Mouse (Mus musculus): ENCODE measurements at regions not wholly inside any gene's neighbourhood (a gene's known extent, or its start where the extent isn't known, plus 50 kb on each side); places are given as distances from the start of the nearest gene placed in this dataset.
"Not testable (repeated sequence)": the region's sequence is repeated elsewhere in the genome, so short reads cannot be mapped to it uniquely, and the experiment has no call there.

DNA sequence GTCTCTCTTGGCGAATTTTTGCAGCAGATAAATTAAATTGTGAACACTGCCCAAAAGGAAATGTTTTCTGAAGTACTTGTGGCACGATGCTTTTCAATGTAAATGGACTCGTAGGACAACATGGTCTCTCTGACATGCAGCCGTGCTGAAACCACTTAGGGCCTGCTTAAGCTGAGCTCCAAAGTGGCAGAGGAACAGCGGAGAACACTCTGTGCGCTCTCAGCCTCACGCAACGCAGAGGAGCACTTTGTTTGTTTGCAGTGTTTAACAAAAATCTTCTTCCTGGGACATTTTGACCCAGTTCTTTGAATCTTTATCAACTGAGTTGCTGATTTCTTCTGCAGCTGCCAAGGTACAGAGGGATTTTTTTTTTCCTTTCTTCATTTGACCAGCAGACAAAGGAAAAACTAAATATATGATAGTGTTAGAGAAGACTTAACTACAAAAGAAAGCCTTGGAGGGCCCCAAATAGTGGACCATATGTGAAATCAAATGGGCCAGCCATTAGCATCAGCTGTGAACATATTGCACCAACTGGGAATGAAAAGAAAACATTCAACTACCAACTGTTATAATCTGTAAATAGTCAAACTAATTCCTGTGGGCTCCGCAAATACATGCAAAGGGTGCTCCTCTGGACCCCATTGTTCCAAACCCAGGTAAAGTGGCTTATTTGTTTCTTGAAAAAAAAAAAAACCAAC, 639.5 kb downstream of the Rwdd3 start:
- no peak for DNase-seq (ENCODE audit: low spot score in 2 of 2)

DNA sequence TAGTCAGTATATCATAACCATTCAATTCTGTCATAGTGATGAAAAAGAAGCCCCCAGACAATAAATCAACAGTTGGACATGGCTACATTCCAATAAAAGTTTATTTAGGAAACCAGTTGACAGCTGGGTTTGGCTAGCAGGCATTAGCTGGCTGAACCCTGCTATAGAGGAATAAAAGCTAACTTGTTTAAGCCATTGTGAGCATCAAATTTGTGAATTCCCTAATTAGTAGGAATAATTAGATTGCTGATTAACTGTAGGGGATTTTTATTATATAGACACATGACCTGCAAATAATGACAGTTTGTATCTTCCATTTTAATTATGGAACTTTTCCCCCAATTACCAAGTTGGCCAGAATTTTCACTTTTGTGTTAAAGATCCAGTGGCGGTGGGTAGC, 659.8 kb downstream of the Rwdd3 start:
- DNase-seq (ENCODE audit: low spot score in 2 of 2), result no peak

DNA sequence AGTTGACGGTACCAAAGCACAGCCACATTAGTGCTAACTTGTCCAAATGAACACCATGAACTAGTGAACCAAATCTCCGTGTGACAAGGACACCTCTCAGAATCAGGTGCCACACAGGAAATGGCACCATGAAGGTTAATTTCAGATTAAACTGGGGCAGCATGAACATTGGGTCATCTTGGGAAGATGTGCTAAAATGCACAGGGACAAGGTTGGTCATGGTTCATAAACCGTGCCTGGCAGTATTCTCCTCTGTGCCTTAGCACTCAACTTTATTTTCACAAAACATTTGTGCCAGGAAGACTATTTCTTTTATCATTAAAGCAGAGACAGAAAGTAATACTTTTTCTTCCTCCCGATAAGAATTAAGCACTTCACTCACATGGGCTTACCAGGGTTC, 672.6 kb downstream of the Rwdd3 start:
- DNase-seq (ENCODE audit: low spot score in 2 of 2), result no peak

DNA sequence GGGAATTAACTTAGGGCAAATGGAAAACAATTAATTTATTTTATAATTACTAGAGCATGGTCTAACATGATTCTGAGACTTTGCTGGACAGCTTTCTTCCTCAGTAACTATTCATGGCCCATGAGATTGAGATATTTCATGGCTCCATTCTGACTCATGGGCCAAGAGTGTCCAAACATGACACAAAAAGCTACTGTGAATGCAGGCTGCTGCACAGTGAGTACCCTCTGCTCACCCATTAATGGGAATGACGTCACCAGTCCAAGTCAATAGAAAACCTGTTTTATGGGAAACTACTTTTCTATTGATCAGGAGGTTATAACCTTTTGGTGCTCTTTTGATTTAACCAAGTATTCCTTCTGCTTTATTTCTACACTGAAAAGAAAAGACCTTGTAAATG, 693.6 kb downstream of the Rwdd3 start:
- DNase-seq (ENCODE audit: low spot score in 2 of 2), result no peak

DNA sequence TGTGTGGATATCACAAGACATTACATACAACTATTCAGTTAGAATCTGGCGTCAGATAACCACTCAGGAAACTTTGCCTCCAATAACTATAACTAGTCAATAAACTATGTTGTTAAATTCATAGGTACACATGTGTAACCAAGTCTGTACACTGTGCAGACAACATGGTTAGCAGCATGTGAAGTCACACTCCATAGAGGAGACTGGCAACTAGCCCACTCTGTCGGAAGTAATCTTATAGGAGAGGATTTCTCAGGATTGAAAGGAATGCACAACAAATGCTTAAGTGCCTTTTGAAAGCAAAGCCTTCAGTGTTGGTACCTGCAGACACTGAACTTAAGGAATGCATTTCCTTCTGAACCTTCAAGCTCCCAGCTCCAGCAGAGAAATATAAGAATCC, 693.0 kb upstream of the Ptbp2 start:
- no peak for DNase-seq (ENCODE audit: low spot score in 2 of 2)

DNA sequence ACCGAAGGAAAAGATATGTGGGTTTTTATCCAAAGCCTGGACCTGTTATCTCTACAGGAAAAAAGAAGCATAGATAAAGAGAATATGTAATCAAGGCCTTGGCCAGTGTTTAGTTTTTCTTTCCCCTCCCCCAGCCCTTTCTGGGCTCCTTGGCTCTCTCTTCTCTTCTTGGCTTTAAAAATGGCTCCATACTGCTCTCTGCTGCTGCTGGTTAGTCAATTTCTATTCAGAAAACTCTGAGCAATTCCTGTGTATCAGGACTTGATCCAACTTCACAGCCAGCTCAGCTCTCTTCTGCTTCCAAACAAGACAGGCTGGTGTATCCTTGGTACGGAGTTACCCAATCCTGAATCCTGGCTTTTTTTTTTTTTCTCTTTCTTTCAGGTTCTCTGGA, 689.4 kb upstream of the Ptbp2 start:
- no peak for DNase-seq (ENCODE audit: low spot score in 2 of 2)

DNA sequence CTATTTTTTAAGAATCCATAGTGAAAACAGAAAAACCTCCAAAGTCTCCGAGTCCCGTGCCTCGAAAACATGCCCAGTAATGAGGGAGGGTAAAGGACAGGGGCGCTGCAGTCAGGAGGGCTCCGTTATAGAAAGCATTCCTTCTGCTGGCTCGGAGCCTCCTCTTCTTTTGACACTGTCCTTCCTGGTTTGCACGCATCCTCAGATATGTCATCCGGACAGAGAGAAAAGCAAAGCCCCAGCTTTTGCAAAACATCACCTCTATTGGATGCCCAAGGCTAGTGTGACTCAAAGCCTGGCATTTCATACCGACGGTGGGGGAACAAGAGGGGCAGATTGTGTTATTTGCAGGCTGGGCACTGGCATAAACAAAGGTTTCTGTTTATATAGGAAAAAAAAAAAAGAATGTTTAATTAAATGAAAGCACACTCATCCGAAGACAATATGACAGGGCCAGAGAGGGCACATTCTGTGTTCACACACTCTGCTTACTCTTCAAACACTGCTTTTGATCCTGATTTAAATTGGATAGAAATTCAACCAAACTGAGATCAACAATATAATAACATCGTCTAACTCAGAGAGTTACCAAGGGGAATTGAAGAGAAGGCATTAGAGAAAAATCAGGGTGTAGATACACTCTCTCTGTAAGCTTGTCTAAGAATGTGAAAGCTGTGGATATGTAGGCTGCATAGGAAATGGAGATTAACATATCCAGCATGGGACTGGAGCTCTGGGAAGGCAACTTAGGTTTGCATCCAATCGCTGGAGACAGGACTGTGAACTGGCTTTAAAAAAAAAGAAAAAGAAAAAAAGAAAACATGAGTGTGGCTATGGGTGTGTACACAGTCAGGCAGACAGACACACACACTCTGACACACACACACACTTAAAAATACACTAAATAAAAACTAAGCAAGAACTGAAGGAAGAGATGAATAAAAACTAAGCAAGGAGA, 688.7 kb upstream of the Ptbp2 start:
- no peak for DNase-seq (ENCODE audit: low spot score in 2 of 2)

DNA sequence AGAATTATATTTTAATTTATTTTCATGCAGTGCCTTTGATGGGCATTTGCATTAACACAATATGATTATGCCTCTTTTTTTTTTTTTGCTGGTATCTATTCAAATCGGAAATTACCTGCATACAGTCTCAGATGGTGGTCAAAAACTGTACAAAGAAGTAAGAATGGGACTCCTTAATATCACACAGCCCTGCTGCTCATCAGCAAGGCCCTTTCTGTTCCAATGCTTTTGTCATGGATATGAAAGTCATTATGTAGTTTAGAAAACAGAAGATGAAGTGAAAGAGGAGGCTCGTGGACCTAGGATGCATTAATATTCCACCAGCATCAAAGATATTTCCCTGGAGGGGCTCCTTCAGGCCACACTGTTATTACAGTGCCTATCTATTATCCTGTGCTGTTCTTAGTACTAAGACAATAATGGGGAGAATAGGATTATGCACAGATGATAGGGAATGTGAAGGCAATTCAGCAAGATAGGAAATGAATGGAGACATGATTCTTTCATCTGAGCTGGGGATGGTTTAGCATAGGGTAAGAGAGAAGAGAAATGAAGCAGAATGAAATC, 687.7 kb upstream of the Ptbp2 start:
- DNase-seq (ENCODE audit: low spot score in 2 of 2), result no peak

DNA sequence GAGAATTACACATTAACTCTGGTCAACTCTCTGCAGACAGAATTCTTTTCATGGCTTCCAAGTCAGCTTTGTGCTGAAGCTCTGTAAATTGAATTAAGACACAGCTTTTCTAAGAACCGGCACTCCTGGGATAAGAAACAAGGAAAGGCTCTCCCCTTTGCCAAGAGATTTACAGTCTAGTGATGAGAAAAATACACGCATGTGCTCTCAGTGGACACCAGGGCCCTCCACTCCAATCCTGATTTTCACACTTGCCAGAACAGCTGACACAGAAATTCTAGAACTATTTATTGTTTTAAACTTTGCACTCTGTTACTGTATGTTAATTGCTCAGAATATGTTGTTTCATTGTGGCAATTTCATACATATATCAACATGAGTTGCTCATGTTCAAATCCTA, 684.6 kb upstream of the Ptbp2 start:
- no peak for DNase-seq (ENCODE audit: low spot score in 2 of 2)

DNA sequence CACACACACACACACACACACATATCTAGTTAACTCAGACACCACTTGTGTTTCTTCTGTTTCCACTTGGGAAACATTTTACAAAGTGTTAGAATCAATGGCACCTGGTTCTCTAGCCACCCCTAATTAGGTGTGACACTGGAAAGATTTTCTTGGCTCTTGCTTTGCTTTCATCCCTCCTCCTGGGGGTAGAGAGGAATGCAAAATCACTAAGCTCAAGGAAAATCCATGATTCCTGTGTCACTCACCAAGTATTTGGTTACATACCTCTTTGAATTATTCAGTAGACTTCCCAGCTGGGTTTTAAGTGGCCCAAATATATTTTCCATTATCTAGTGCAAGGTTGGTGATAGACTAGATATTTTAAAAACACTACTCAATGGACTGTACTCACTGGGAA, 676.5 kb upstream of the Ptbp2 start:
- DNase-seq (ENCODE audit: low spot score in 2 of 2), result no peak

DNA sequence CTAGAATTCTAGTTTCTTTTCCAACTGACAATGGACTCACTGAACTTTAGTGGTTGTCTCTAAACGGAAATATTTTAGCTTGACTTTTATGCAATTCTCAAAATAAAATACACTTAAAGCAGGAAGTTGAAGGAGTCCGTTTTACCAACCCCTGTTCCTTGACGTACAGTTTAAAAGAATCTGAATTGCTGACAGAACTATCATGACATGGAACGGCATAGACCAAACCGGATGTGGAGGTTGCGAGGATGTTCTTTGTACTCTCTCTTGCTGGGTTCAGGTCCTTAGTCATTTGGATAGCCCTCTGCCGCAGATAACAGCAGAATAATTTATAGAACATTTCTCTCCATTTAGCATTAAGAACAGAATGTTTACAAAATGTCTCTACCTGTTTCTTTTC, 673.6 kb upstream of the Ptbp2 start:
- no peak for DNase-seq (ENCODE audit: low spot score in 2 of 2)

DNA sequence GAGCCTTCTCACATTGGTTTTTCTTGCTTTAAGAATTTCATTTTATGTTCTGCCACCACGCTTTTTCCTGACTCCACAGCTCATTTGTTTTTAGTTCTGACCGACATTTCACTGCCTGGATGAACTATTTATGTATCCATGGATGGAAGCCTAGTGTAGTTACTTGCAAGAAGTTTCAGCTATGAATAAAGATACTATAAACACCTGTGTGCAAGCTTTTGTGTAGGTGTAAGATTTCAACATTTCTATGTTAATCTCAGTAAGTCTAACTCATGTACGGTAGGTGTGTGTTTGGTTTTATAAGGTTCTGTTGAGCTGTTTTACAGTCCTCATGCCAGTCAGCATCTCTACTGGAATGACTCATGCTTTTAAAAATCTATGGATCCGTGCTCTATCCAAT, 656.9 kb upstream of the Ptbp2 start:
- no peak for DNase-seq (ENCODE audit: low spot score in 2 of 2)

DNA sequence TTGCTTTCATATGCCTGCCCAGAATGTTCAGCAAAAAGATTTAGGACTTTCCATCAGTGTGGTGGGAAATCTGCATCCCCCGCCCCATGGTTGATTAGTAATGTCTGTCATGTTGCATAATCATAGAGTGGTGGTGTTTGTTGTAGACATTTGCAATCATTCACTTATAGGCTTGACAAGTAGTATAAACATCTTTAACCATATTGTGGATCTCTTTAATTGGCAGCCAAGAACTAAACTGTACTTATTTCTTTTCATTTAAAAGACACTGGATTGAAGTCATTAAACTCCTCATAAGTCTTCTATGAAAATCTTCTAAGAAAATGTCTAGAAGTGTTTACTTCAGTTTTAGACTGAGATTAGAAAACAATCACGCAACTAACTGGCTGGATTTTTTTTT, 646.0 kb upstream of the Ptbp2 start:
- no peak for DNase-seq (ENCODE audit: low spot score in 2 of 2)

DNA sequence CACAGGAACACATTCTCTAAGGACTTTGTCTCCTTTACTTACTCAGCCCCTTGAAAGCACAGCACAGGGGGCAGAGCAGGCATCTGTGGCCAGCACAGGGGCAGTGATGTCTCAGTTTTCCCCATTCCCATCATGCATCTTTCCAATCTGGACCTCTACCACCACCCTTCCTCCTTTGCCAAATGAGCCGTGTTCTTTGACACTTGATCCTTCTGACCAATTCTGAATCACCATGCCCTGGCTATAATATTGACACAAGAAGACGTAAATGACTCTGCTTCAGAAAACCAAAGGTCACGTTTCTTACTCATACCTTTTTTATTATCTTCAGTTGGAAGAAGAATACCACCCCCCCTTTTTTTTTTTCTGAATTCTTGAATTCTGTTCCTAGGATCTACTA, 632.4 kb upstream of the Ptbp2 start:
- no peak for DNase-seq (ENCODE audit: low spot score in 2 of 2)

DNA sequence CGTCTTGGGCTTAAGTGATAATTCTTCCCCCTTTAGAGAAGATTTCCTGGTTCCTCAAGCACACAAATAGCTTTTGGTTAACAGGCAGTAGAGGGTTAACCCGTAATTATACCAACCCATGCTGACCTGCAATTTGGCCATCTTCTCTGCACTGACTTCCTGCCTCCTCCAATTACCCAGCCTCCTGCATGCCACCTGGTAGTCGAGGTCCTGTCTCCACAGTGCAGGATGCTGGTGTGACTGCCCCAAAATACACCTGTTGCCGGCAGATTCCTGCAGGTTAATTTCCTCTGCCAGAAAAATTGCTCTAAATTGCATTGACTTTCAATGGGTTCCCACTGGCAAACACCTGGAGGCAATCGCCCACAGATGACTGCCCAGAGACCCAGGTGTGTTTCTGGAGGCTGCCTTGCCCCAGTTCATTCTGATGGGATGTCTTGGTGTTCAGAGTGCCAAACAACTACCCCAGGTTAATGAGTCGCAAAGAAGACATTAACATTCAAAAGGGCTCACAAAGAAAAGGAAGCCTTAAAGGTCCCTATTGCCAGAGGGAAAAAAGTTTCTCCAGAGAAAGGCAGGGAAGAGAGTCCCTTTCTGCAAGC, 591.5 kb upstream of the Ptbp2 start:
- DNase-seq (ENCODE audit: low spot score in 2 of 2), result no peak

DNA sequence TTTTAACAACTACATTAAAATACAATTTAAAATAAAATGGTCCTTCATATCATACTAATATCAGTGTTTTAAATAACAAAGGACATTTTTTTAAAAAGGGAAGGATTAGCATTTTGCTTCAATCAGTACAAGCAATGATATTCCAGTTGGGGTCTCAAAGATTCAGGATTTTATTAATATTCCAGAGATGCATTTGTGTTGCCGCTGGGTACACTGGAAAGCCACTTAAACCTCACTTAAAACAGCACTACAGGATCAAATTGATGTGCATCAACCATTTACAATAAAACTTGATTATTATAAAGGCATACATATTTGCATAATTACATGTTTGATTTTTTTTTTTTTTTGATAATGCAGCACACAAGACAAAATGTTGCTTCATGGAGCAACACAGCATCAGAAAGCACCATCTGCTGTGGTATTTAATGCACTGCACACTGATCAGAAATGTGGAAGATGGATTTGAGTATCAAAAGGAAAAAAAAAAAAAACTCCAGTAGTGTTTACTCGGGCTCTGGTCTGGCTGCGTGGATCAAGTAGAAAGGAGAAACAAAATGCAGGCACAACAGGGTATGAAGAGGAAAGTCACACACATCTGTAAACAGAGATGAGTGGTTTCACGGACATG, 558.6 kb upstream of the Ptbp2 start:
- no peak for DNase-seq (ENCODE audit: low spot score in 2 of 2)

DNA sequence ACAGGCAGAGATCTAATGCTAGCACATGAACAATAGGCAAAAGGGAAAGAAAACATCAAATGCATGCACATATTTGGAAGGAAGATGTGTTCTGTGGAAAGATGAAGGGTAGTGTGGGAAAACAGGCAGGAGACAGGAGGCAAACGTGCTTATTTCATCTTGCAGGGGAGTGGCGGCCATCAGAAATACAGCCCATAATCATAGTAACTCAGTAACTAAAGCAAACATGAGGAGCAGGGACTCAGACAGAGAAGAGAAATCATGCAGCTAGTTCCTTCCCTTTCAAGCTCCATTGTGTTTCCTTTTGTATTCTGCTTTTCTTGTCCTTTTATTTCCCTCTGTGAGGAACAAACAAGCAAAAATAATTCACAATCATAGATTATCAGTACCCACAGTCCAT, 557.6 kb upstream of the Ptbp2 start:
- no peak for DNase-seq (ENCODE audit: low spot score in 2 of 2)

DNA sequence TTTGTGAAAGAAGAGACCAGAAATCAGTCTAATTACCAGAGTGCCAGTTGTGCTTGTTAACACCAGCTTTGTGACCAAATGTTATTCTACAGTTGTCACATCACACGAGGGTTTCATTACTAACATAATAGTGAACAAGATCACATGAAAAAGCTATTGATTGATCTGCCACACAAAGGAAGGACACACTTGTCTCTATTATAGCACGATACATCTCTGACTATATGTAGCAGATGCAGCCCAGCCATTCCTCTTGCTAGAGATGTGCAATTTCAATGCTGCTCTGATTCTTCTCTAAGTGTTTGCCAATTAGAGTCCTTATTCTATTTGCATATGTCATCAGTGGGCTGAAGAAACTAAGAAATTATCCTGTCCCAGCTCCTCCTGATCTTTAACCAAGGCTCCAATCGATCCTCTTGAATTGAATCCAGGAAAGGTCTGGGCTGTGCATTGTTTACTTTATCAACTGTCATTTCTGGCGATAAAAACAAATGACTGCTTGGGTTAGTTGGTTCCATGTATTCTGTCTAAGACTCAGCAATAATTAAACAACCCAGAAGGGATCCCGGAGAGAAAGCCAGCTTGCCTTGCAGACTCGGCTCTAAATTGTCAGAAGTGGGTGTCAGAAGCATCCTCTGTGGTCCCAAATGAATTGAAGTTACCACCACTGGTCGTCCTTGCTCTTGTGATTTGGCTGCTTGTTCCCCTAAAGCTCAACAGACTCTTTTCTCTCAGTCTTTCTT, 551.7 kb upstream of the Ptbp2 start:
- DNase-seq (ENCODE audit: low spot score in 2 of 2), result no peak

DNA sequence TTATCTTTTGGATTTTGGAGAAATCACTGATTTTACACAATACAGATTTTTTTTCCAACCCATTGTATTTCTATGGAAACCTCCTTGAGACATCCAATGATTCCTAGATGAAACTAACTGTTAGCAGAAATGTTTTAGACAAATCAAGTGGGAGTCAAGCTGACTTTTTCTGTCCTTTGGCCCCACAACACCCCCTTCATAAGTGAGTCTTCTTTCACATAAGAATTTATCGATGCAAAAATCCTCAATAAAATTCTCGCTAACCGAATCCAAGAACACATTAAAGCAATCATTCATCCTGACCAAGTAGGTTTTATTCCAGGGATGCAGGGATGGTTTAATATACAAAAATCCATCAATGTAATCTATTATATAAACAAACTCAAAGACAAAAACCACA, 522.8 kb upstream of the Ptbp2 start:
- not testable (repeated sequence) for DNase-seq (ENCODE audit: low spot score in 2 of 2)

DNA sequence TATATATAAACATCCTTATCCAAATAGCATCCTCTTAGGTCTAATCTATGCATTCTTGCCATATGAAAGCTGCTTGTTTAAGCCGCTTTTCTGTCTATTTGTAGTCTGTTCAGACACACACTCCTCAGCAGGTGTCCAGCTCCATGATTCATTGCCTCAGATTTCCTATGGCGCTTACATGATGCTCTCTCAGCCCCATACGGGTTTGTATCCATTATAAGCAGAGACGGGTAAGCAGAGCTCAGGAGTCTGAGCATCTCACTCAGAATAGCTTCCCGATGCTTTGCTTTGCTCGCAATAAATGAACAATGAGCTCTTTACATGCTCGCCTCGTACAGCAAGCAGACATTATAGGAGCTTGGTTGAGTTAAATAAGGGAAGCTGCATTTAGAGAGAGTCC, 521.3 kb upstream of the Ptbp2 start:
- no peak for DNase-seq (ENCODE audit: low spot score in 2 of 2)
